Mouse (Mus musculus) heart, embryonic 14.5 days (tissue): ENCODE measurements at regions not wholly inside any gene's neighbourhood (a gene's known extent, or its start where the extent isn't known, plus 50 kb on each side); places are given as distances from the start of the nearest gene placed in this dataset.

Experiments
- ATAC-seq: fragments of 200-750 bp; cut with Nextera tagmentation; 2 replicates; pipeline ENCODE4 v1.8.0; 2017; ENCODE audit warnings: low read depth, moderate TSS enrichment; ENCODE audit not compliant: insufficient number of reproducible peaks, insufficient read depth, low FRiP score
- H3K27ac ChIP-seq, 2 experiments: fragments of 200-500 bp in 1 of 2; fragments of 300-500 bp in 1 of 2; sonication (generic) in 1 of 2; replicated peaks in 1 of 2; 2 replicates each; pipeline ENCODE4 v1.5.1; 2012 to 2014; ENCODE audit warnings: low read depth in 2 of 2, low read length in 2 of 2, control low read depth in 1 of 2, mild to moderate bottlenecking in 1 of 2, mixed read lengths in 1 of 2; ENCODE audit not compliant: control insufficient read depth in 1 of 2, insufficient read depth in 1 of 2
- H3K27me3 ChIP-seq: fragments of 300-500 bp; sonication (generic); 2 replicates; pipeline ENCODE4 v1.6.1; 2014; ENCODE audit warnings: mild to moderate bottlenecking, low read length, control low read depth; ENCODE audit not compliant: control insufficient read depth, insufficient read depth
- H3K36me3 ChIP-seq: fragments of 300-500 bp; sonication (generic); 2 replicates; pipeline ENCODE4 v1.6.1; 2014; ENCODE audit warnings: mild to moderate bottlenecking, control low read depth, low read length, mixed read lengths; ENCODE audit not compliant: control insufficient read depth, insufficient read depth
- H3K4me1 ChIP-seq, 2 experiments: fragments of 200-500 bp in 1 of 2; fragments of 300-500 bp in 1 of 2; sonication (generic) in 1 of 2; 2 replicates each; pipeline ENCODE4 v1.6.1; 2012 to 2014; ENCODE audit warnings: low read length in 2 of 2, control low read depth in 1 of 2, mixed read lengths in 1 of 2; ENCODE audit not compliant: control insufficient read depth in 2 of 2, insufficient read depth in 2 of 2
- H3K4me2 ChIP-seq: fragments of 300-500 bp; sonication (generic); 2 replicates; pipeline ENCODE4 v1.6.1; 2014; ENCODE audit warnings: mild to moderate bottlenecking, low read length
- H3K4me3 ChIP-seq, 2 experiments: fragments of 200-500 bp in 1 of 2; fragments of 300-500 bp in 1 of 2; sonication (generic) in 1 of 2; 2 replicates each; pipeline ENCODE4 v1.5.1; 2012 to 2014; ENCODE audit warnings: low read length in 2 of 2, mild to moderate bottlenecking in 2 of 2, control low read depth in 1 of 2, low read depth in 1 of 2, moderate library complexity in 1 of 2; ENCODE audit not compliant: control insufficient read depth in 1 of 2, insufficient read depth in 1 of 2
- H3K9ac ChIP-seq: fragments of 300-500 bp; sonication (generic); 2 replicates; pipeline ENCODE4 v1.6.1; 2014; ENCODE audit warnings: mild to moderate bottlenecking, low read length
- H3K9me3 ChIP-seq: fragments of 300-500 bp; sonication (generic); 2 replicates; pipeline ENCODE4 v1.6.1; 2016; ENCODE audit warnings: low read length, control low read depth; ENCODE audit not compliant: control insufficient read depth
- WGBS: fragments of 180-500 bp; shearing (Covaris S2); extraction: QIAGEN DNeasy Blood & Tissue Kit; methylation state at CpG from one replicate; pipeline ENCODE4 v1.1.7; 2014; 5-methylcytosine and 5-hydroxymethylcytosine counted together

DNA sequence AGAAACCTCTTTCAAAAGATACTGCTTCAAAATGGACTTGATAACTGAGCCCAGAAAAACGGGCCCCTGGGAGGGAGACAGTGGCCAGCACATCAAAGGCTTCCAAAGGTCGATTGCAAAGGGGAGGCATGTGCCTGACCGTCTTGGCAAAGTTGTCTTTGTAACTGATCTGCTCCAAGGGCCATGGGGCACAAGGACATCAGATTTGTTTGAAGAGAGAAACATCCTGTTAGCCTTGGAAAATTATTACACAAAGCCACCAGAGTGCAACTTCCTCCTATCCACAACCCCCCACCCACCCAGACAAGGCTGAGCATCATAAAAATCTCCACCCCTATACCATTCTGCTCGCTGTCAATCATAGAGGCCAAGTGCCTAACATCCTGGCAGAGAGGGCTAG is 284.7 kb upstream of the Id2 start:
- H3K4me1 ChIP-seq: no peaks in the 10 kb centered on the region; a peak in 1 of 4 replicates
- H3K27ac ChIP-seq: no peak overlapping the region
- WGBS: 40% methylated on average over 4 of the region's 4 CpGs
- H3K9ac ChIP-seq: no peak overlapping the region
- no peaks in the 10 kb centered on the region for H3K9me3 ChIP-seq
- H3K4me2 ChIP-seq: no peak overlapping the region
- H3K4me3 ChIP-seq: no peak overlapping the region
- no peaks in the 10 kb centered on the region for H3K36me3 ChIP-seq
- H3K27me3 ChIP-seq: no peaks in the 10 kb centered on the region
- ATAC-seq: no peak

DNA sequence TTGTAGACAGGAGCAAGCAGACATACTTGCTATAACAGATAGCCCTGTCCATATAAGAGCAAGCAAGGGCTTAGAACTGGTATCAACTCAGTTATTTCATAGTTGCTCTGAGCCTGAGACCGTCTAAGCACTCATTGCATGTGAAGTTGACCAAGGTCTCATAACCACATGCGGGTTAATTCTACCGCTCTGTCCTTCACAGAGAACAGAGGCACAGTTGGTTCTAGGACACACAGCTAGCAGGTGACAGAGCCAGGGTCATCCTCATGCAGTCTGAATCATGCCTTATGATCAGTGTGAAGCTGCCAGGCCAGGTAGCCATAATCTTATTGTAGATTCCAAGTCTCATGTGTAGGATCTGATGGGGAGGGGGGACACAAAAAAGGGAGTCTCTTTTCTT is 283.1 kb upstream of the Id2 start:
- Histone ChIP-seq H3K9me3 (no peaks in the 10 kb centered on the region), H3K4me1 (no peaks in the 10 kb centered on the region; a peak in 1 of 4 replicates), H3K9ac (no peak overlapping the region), H3K36me3 (no peaks in the 10 kb centered on the region), H3K4me3 (no peak overlapping the region), H3K27me3 (no peaks in the 10 kb centered on the region), H3K27ac (no peak overlapping the region), H3K4me2 (no peak overlapping the region)
- 88% methylated on average over 3 of the region's 3 CpGs for WGBS
- no peak for ATAC-seq

DNA sequence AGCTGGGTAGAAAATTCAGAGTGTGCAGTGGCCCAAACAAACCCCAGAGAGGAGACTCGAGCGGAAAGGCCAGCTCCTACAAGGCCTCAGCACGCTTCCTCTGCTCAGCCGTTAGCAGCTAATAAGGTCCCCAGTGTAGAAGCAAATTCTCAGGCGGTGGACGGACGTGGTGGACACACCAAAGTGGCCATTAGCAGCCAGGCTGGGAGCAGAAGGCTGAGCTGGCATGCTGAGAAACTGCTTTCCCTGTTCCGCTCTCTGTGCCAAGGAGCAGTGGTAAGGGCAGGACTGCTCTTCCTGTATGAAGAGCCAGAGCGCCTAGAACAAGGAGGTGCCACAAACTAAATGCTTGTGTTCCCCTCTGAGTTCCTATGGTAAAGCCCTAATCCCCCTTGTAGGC is 282.1 kb upstream of the Id2 start:
- Histone ChIP-seq H3K4me1 (no peaks in the 10 kb centered on the region; a peak in 1 of 4 replicates), H3K4me3 (no peak overlapping the region), H3K9me3 (no peaks in the 10 kb centered on the region), H3K36me3 (no peaks in the 10 kb centered on the region), H3K27me3 (no peaks in the 10 kb centered on the region), H3K9ac (no peak overlapping the region), H3K4me2 (no peak overlapping the region), H3K27ac (no peak overlapping the region)
- WGBS: 89% methylated on average over 9 of the region's 9 CpGs
- ATAC-seq: no peak

DNA sequence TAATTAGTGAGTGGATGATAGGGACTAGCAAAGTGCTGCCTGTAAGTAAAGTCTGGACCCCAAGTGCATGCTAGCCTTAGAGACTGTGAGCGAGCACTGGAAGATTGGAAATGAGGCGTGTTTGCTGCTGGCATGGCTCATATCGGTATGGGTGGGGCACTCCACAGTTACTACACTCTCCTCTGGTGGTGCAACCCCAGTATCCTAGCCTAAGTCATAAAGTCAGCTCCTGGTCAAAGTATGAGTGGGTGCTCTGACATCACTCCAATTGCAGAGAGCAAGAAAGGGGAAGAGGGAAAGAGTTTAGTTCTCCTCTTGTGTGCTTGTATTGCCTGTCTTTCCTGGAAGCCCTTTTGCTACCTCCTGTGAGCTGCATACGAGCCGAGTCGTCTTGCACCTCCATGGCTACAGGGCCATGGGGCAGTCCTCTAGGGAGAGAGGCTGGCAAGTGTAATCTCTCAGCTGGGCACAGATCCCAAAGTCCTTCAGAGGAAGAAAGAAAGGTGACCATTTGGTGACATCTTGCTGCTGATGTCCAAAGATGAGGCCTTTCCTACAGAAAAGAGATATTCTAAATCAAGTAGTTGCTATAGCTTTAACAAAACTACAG is 281.2 kb upstream of the Id2 start:
- H3K4me2 ChIP-seq: no peak overlapping the region
- H3K27ac ChIP-seq: no peak overlapping the region
- no peaks in the 10 kb centered on the region; a peak in 1 of 4 replicates for H3K4me1 ChIP-seq
- 64% methylated on average over 6 of the region's 6 CpGs for WGBS
- H3K9ac ChIP-seq: no peak overlapping the region
- H3K36me3 ChIP-seq: no peaks in the 10 kb centered on the region
- no peak overlapping the region for H3K4me3 ChIP-seq
- H3K27me3 ChIP-seq: no peaks in the 10 kb centered on the region
- H3K9me3 ChIP-seq: no peaks in the 10 kb centered on the region
- no peak for ATAC-seq

DNA sequence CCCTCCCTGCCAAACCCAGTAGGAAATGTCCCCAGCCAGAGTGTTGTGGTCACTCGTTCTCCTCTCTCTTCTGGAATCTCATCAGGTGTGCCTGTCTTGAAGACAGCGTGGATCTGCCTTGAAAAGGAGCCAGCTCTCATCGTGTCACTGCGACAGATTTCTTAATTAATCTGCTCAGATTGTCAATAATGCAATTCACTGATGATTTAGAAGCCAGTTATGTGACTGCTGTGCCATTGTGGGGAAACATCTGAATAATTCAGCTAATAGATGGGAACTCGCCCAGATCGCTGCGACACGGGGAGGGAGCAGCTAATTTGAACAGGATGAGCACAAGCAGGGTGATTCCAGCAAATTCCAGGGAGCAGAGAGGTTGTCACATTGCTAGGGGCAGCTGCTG is 279.5 kb upstream of the Id2 start:
- 80% methylated on average over 8 of the region's 8 CpGs for WGBS
- H3K4me2 ChIP-seq: no peak overlapping the region
- ATAC-seq: no peak
- H3K36me3 ChIP-seq: no peaks in the 10 kb centered on the region
- no peak overlapping the region for H3K9ac ChIP-seq
- no peak overlapping the region for H3K27ac ChIP-seq
- no peaks in the 10 kb centered on the region; a peak in 1 of 4 replicates for H3K4me1 ChIP-seq
- H3K27me3 ChIP-seq: no peaks in the 10 kb centered on the region
- no peaks in the 10 kb centered on the region for H3K9me3 ChIP-seq
- H3K4me3 ChIP-seq: no peak overlapping the region

DNA sequence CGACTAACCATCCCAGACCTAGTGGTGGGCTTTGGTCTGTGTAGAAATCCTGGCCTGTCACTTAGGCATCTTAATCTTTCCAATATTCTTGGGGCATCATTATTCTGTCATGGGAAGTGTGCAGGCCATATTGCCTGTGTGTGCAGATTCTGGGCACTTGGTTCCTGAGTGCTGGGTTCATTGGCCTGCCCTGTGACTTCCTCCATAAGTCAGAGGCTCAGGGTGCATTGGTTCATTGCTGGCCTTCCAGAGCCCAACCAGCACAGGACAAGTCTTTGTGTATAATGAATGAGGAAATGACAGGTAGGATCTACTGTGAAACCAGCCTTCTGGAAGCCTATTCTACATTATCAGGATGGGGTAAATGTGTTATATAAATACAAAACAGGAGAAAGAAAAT is 270.6 kb upstream of the Id2 start:
- H3K4me1 ChIP-seq: no peaks in the 10 kb centered on the region
- H3K4me3 ChIP-seq: no peak overlapping the region
- ATAC-seq: no peak
- 96% methylated on average over 1 of the region's 1 CpGs for WGBS
- H3K9me3 ChIP-seq: no peaks in the 10 kb centered on the region
- no peak overlapping the region for H3K9ac ChIP-seq
- H3K27ac ChIP-seq: no peak overlapping the region
- no peak overlapping the region for H3K4me2 ChIP-seq
- H3K36me3 ChIP-seq: no peaks in the 10 kb centered on the region
- H3K27me3 ChIP-seq: no peaks in the 10 kb centered on the region

DNA sequence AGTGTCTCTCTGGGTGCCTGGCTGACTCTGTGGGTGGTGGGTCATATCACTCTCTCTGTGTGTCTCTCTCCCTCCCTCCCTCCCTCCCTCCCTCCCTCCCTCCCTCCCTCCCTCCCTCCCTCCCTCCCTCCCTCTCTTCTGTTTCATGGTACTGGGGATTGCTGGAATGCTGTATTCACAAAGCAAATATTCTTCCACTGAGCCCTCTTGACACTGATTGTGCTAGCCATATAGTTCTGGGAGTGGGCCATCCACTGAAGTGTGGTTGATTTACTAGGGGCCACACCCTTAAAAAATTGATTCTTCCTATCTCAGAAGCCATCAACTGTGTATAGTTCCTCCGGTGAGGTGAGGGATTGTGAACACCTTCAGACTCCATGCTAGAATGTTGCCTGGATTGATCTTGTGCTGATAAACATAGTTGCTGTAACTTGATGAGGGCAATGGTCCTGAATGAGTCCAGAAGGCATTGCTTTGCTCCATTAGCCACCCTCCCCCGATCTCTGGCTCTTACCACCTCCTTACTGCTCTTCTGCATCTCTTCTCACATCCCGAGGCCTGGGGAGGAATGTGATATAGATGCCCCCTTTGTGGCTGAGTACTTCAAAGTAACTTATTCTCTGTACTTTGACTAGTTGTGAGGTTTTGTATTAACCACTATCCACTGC is 268.8 kb upstream of the Id2 start:
- no peaks in the 10 kb centered on the region for H3K27me3 ChIP-seq
- no peak for ATAC-seq
- H3K4me2 ChIP-seq: no peak overlapping the region
- no peak overlapping the region for H3K27ac ChIP-seq
- no peak overlapping the region for H3K4me3 ChIP-seq
- no peaks in the 10 kb centered on the region for H3K9me3 ChIP-seq
- H3K36me3 ChIP-seq: no peaks in the 10 kb centered on the region
- 56% methylated on average over 3 of the region's 3 CpGs for WGBS
- H3K9ac ChIP-seq: no peak overlapping the region
- H3K4me1 ChIP-seq: no peaks in the 10 kb centered on the region
